Mouse (Mus musculus) forebrain, embryonic 10.5 days (tissue): ENCODE results near the gene Tmem170. TPM values are rescaled to one million over a fixed set of nuclear protein-coding genes. Genes with fewer than 3 reads are reported as not detected.
A peak's percentile ranks its signal among the peaks of the same experiment; 100 is the strongest.

Experiments used
- DNase-seq: peaks from one replicate; pipeline ENCODE4 v3.0.0-alpha.2; 2017; ENCODE audit warnings: low spot score; ENCODE audit errors: extremely low spot score
- H3K27ac ChIP-seq: fragments of 300-500 bp; sonication (generic); 2 replicates; pipeline ENCODE4 v1.5.1; 2016; ENCODE audit warnings: mild to moderate bottlenecking
- H3K27me3 ChIP-seq: fragments of 300-500 bp; sonication (generic); 2 replicates; pipeline ENCODE4 v1.6.1; 2016; ENCODE audit warnings: mild to moderate bottlenecking; ENCODE audit not compliant: poor library complexity, severe bottlenecking
- H3K36me3 ChIP-seq: fragments of 300-500 bp; sonication (generic); replicated peaks from 2 replicates; pipeline ENCODE4 v1.6.1; 2016; ENCODE audit warnings: mild to moderate bottlenecking, moderate library complexity
- H3K4me1 ChIP-seq: fragments of 300-500 bp; sonication (generic); 2 replicates; pipeline ENCODE4 v1.6.1; 2016
- H3K4me3 ChIP-seq: fragments of 300-500 bp; sonication (generic); 2 replicates; pipeline ENCODE4 v1.5.1; 2016; ENCODE audit warnings: mild to moderate bottlenecking, moderate library complexity
- H3K9me3 ChIP-seq: fragments of 300-500 bp; sonication (generic); 2 replicates; pipeline ENCODE4 v1.6.1; 2016; ENCODE audit warnings: mild to moderate bottlenecking, moderate library complexity
- WGBS: fragments of 180-500 bp; shearing (Covaris S2); methylation state at CpG from one replicate; pipeline ENCODE4 v1.1.7; 2016; 5-methylcytosine and 5-hydroxymethylcytosine counted together
- polyA plus RNA-seq: library from polyadenylated mRNA; unstranded; fragments of >200 nt; fragmentation: Nextera tagmentation; extraction: Ambion mirVana; gene quantifications from 2 replicates; pipeline ENCODE4 v1.2.1, GENCODE M21; 2016

Tmem170 gene
- polyA plus RNA-seq, 1 experiment from 2014 or later: 9.1 TPM

DNA sequence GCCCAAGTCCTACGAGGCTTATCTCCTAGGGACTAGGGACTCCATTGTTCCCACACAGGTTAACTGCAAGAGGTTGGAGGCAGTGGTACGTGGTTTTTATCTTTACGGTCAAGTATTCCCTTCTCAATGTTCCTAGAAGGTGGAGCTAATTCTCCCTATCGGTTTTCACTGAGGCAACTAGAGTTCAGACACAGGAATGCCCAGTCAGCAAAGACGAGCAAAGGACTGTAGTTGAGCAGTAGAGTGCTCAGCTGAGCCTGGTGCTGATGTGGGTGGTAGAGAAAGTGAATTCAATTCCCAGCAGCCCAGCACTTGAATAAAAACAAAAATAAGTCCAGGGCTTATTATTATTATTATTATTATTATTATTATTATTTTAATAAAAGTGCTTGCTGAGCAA, 16.1 kb upstream of the Tmem170 start:
- Histone ChIP-seq H3K4me1 (peaks cover 16% of the 10 kb centered on the region), H3K36me3 (no peaks in the 10 kb centered on the region), H3K4me3 (no peak overlapping the region), H3K27ac (no peak overlapping the region), H3K9me3 (no peaks in the 10 kb centered on the region), H3K27me3 (peaks cover 49% of the 10 kb centered on the region)
- no peak for DNase-seq
- WGBS: 70% methylated on average over 5 of the region's 5 CpGs

DNA sequence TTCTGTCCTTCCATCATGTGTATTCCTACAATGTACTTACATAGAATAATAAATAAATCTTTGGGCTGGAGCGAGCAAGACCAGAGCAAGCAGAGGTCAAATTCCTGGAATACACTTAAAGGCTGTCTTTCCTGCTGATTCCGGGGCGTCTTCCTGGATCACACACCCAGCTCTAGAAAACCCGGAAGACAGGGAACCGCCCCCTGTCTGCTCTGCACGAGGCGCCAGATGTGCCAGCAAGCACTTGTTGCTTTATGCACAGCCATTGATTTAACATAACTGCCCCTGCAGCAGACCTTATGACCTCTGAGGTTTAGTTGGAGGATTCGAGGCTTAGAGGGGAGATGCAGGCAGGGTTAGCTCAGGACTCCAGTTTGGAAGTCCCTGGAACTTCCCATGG, 15.4 kb upstream of the Tmem170 start:
- Histone ChIP-seq H3K9me3 (no peaks in the 10 kb centered on the region), H3K36me3 (no peaks in the 10 kb centered on the region), H3K4me3 (no peak overlapping the region), H3K27ac (no peak overlapping the region), H3K4me1 (peaks cover 16% of the 10 kb centered on the region), H3K27me3 (peaks cover 56% of the 10 kb centered on the region)
- no peak for DNase-seq
- 42% methylated on average over 8 of the region's 8 CpGs for WGBS

DNA sequence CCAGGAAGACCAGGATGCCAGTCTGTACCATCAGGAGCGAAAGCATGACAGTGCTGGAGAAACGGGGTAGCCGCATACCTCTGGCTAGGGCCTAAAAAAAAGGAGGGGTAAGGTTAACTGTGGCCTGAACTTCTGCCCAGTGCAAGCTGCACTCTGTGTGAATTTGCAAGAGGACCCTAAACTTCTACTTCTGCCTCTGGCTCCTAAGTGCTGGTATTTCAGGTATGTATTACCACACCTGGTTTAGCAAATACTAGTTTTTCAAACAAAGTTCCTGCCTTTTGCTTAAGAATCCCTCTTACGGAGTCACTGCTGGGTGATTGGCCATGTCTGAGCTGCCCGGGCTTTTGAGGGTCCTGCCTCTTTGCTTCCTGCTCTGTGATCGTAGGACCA, 14.4 kb upstream of the Tmem170 start:
- no peak for DNase-seq
- Histone ChIP-seq H3K27me3 (peaks cover 65% of the 10 kb centered on the region), H3K4me1 (peaks cover 16% of the 10 kb centered on the region), H3K36me3 (no peaks in the 10 kb centered on the region), H3K9me3 (no peaks in the 10 kb centered on the region), H3K27ac (no peak overlapping the region), H3K4me3 (no peak overlapping the region)
- 57% methylated on average over 6 of the region's 6 CpGs for WGBS

DNA sequence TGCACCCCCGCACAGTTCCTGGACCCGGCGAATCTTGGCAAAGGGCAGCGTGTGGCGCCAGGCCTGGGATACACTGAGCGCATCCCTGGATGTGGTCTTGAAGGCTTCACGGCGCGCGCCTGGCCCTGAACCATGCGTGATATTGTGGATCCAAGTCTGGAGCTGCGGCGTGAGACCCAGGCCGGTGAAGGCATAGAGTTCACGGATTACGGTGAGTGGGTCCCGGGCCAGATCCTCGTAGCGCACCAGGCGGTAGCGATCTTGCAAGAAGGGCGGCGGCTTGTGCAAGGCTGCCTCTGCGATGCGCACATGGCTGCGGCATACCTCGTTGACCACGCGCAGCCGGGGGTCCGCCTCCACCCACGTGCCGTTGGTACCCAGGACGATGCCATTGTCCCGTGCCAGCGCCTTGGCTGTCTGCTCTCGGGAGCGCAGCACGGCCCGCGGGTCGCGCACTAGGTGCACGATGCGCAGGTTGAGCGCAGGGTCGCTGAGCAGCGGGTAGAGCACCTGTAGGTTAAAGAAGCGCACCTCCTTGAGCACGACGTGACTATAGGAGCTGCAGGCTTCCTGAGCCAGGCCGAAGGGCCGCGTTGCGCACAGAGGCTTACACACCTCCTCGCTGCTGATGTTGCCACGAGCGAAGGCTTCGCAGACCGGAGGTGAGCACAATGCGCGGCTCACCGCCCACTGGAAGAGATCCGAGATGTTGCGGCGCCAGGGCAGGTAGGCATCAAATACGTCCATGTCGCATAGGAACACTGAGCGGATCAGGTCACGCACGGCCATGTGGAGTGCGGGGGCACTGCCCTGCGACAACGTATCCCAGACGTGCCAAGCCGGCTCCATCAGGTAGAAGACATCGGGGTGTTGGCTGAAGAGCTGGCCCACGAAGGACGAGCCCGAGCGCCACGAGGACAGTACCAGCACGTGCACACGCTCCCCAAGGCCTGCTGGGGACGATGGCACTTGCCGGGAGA, 13.7 kb upstream of the Tmem170 start:
- no peak for DNase-seq

DNA sequence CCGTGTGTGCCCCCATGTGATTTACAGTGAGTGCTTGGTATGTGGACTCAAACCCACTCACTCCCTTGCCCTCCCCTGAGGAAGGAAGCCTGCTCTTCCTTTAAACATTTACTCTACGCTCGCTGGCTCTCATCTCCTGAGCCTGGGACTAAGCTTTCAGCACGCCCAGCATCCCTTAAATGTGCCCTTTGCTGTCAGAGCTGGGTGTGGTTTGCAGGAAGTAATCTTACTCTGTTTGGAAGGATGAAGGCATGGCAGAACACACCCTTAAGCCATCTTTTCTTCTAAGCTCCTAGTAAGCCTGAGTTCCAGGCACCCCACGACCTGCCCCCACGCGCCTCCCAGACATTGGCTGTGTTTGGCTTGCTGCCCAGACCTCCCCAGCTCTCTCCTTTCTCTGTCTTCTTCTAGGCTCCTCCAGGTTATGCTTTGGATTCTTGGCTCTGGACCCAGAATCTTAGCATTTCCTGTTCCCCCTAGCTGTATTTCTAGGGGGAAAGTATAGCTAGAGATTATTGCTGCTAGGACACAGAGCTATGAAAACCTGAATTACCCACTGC, 11.6 kb upstream of the Tmem170 start:
- peaks cover 65% of the 10 kb centered on the region for H3K27me3 ChIP-seq
- H3K9me3 ChIP-seq: no peaks in the 10 kb centered on the region
- no peak overlapping the region for H3K27ac ChIP-seq
- WGBS: 54% methylated on average over 7 of the region's 7 CpGs
- H3K4me1 ChIP-seq: peaks cover 16% of the 10 kb centered on the region
- DNase-seq: no peak
- H3K4me3 ChIP-seq: no peak overlapping the region
- no peaks in the 10 kb centered on the region for H3K36me3 ChIP-seq

More for the DNA sequence above, 13.7 kb upstream of the Tmem170 start:
- no peaks in the 10 kb centered on the region for H3K36me3 ChIP-seq
- H3K9me3 ChIP-seq: no peaks in the 10 kb centered on the region
- H3K27me3 ChIP-seq: peaks cover 65% of the 10 kb centered on the region
- peaks cover 16% of the 10 kb centered on the region for H3K4me1 ChIP-seq
- peak overlapping the region; percentile 40 for H3K4me3 ChIP-seq
- H3K27ac ChIP-seq: no peak overlapping the region
- WGBS: 12% methylated on average over 86 of the region's 86 CpGs

DNA sequence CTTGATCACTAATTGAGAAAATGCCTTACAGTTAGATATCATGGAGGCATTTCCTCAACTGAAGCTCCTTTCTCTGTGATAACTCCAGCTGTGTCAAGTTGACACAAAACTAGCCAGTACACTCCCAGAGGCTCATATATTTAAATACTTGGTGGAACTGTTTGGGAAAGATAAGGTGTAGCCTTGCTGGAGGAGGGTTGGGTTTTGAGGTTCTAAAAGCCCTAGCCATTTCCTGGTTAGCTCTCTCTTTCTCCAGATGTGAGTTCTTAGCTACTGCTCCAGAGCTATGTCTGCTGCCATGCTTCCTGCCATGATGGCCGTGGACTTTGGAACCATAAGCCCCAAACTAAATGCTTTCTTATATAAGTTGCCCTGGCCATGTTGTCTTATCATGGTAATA, 10.9 kb upstream of the Tmem170 start:
- Histone ChIP-seq H3K4me3 (no peak overlapping the region), H3K36me3 (no peaks in the 10 kb centered on the region), H3K9me3 (no peaks in the 10 kb centered on the region), H3K4me1 (peaks cover 16% of the 10 kb centered on the region), H3K27ac (no peak overlapping the region), H3K27me3 (peaks cover 63% of the 10 kb centered on the region)
- DNase-seq: no peak
- 85% methylated on average over 1 of the region's 1 CpGs for WGBS

DNA sequence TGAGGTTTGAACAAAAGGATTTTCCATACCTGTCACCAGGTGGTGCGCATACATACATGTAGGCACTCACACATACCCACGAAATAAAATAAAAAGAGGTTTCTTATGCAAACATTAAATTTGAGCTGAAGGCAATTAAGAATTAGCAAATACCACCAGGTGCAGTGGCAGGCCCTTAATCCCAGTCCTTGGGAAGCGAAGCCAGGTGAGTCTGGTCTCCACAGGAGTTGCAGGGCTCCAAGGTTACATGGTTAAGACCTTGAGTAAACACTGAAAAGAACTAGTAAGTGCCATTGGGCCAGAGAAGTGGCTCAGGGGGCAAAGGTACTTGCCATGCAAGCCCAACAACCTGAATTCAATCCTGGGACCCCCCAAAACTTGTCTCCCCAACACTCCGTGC, 7.1 kb upstream of the Tmem170 start:
- no peak overlapping the region for H3K27ac ChIP-seq
- H3K27me3 ChIP-seq: peaks cover 25% of the 10 kb centered on the region
- H3K4me3 ChIP-seq: no peak overlapping the region
- no peaks in the 10 kb centered on the region for H3K4me1 ChIP-seq
- DNase-seq: no peak
- H3K36me3 ChIP-seq: no peaks in the 10 kb centered on the region
- H3K9me3 ChIP-seq: no peaks in the 10 kb centered on the region
- WGBS: 82% methylated on average over 4 of the region's 4 CpGs

DNA sequence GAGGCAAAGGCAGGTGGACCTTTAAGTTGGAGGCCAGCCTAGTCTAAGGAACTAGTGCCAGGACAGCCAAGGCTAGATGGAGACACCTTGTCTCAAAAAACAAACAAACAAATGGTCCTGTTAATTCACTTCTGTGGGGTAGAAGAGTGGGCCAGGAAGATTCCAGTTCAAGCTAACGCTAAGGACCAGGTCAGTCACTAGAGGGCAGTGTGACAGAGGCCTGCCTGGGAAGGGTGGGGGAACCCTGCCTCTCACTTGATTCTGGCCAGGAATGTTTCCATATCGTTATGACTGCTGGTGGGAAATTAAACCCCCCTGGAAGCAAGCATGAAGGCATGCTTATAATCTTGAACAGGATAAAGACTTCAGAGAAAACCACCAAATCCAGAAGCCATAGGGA, 5.0 kb upstream of the Tmem170 start:
- H3K27ac ChIP-seq: no peak overlapping the region
- WGBS: 9% methylated on average over 2 of the region's 2 CpGs
- H3K27me3 ChIP-seq: peaks cover 5% of the 10 kb centered on the region
- DNase-seq: peak; percentile 39
- H3K4me3 ChIP-seq: no peak overlapping the region
- H3K9me3 ChIP-seq: no peaks in the 10 kb centered on the region
- H3K4me1 ChIP-seq: no peaks in the 10 kb centered on the region
- no peaks in the 10 kb centered on the region for H3K36me3 ChIP-seq

DNA sequence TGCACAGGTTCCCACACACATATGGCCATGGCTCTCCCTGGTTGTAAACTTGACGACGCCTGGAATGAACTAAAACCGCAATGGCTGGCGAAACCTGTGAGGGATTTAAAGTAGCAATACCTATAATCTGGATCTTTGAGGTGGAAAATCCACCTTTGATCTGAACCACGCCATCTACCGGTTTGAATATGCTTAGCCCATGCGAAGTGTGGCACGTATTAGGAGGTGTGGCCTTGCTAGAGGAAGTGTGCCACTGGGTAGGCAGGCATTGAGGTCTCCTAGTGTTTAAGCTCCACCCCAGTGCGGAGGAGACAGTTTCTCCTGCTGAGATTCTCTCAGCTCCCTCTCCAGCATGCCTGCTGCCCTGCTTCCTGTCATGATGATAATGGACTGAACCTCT, 1.2 kb upstream of the Tmem170 start:
- WGBS: 64% methylated on average over 9 of the region's 9 CpGs

DNA sequence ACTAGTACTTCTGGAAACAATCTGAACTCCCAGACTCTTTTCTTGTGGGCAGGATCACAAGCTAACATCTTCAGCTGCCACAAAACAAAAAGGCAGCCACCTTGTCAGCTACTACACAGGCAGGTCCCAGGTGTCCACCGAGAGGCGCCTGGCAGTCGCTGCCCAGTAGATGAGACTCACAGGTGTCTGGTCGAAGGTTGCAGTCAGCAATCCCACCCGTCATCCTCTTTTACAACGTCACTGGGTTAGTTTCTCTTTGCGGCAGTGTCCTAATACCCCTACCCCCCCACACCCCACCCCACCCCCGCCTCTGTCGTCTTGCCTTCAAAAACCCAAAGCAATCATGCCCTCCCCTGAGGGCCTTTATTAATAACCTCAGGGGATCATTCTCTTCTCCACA, 792 bp downstream of the Tmem170 start:
- peak overlapping the region; percentile 82 for H3K4me3 ChIP-seq
- 36% methylated on average over 9 of the region's 9 CpGs for WGBS
- peaks cover 9% of the 10 kb centered on the region for H3K4me1 ChIP-seq

More for the DNA sequence above, 1.2 kb upstream of the Tmem170 start:
- Histone ChIP-seq H3K36me3 (peaks cover 4% of the 10 kb centered on the region; the same call in 1 of the 2 replicates), H3K9me3 (no peaks in the 10 kb centered on the region), H3K27ac (no peak overlapping the region), H3K4me3 (no peak overlapping the region), H3K4me1 (peaks cover 9% of the 10 kb centered on the region), H3K27me3 (no peaks in the 10 kb centered on the region)
- DNase-seq: no peak

DNA sequence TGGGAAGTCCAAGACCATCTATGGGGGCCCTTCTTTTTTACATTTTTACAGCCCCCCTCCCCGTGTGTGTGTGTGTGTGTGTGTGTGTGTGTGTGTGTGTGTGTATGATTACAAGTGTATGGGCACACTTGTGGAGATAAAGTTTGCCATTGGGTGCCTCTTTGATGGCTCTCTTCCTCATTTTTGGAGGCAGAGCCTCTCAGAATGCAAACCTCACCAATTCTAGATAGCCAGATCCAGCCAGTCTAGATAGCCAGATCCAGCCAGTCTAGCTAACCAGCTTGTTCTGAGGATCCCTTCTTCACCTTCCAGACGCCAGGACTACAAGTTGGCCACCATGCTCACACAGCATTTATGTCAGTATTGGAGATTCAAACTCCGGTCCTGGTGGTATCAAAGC, 5.3 kb downstream of the Tmem170 start:
- no peaks in the 10 kb centered on the region for H3K27me3 ChIP-seq
- H3K9me3 ChIP-seq: no peaks in the 10 kb centered on the region
- peaks cover 9% of the 10 kb centered on the region for H3K4me1 ChIP-seq
- no peak for DNase-seq
- peaks cover 8% of the 10 kb centered on the region for H3K36me3 ChIP-seq
- H3K4me3 ChIP-seq: no peak overlapping the region
- 85% methylated on average over 3 of the region's 3 CpGs for WGBS
- no peak overlapping the region for H3K27ac ChIP-seq

More for the DNA sequence above, 792 bp downstream of the Tmem170 start:
- Histone ChIP-seq H3K27me3 (no peaks in the 10 kb centered on the region), H3K9me3 (no peaks in the 10 kb centered on the region), H3K36me3 (peaks cover 4% of the 10 kb centered on the region; the same call in 1 of the 2 replicates), H3K27ac (peak overlapping the region; percentile 92)
- DNase-seq: no peak

DNA sequence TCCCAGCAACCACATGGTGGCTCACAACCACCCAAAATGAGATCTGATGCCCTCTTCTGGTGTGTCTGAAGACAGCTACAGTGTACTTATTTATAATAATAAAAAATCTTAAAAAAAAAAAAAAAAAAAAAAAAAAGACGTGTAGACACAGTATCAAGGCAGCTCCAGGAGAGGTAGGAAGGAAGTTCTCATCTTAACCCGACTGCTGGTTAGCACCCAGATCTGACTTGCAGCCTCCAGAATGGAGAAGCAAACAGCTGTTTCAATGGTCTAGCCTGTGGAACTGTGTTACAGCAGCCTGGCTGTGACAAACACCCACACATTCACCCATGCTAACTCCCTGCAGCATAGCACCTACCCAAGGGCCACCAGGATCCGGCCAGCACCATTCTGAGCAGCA, 6.2 kb downstream of the Tmem170 start:
- Histone ChIP-seq H3K36me3 (peaks cover 17% of the 10 kb centered on the region), H3K27me3 (no peaks in the 10 kb centered on the region), H3K4me1 (0 out of 2 replicates have a peak, but pooled peaks cover 2% of the 10 kb centered on the region), H3K9me3 (no peaks in the 10 kb centered on the region), H3K27ac (no peak overlapping the region), H3K4me3 (no peak overlapping the region)
- WGBS: 90% methylated on average over 3 of the region's 3 CpGs
- DNase-seq: no peak

DNA sequence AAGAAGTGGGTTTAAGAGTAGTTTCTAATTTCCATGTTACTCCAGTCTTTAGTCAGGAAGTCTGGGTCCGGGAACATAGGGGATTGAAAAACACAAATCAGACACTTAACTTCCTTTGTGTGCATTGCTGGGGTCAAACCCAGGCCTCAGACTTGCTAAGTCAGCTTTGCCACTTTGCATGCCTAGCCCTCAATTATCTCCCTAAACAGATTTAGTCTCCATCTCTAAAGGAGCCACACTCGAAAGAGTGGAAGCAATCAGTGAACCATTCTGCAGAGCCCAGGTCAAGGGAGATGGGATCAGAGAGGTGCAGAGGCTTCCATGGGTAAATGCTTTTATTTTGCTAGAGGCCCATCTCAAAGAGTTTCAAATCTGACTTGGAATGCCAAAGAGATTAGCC, 7.9 kb downstream of the Tmem170 start:
- WGBS: 45% methylated on average over 2 of the region's 2 CpGs
- no peaks in the 10 kb centered on the region for H3K9me3 ChIP-seq

More for the DNA sequence above, 7.9 kb downstream of the Tmem170 start:
- no peak overlapping the region for H3K4me3 ChIP-seq
- no peak overlapping the region for H3K27ac ChIP-seq
- H3K36me3 ChIP-seq: peaks cover 20% of the 10 kb centered on the region
- no peaks in the 10 kb centered on the region for H3K27me3 ChIP-seq
- no peaks in the 10 kb centered on the region for H3K4me1 ChIP-seq
- no peak for DNase-seq
